In genomic region chr9:106592158-106592557, GRCm38 (mm10) we compare ENCODE assay signal across 27 mouse cellular contexts. TPM values are rescaled to one million over a fixed set of nuclear protein-coding genes. Genes with fewer than 3 reads are reported as not detected.
"Had no signal": no experiment of that assay in that cellular context is flagged by ENCODE, and none has a peak within 500 bp of the region (broad histone marks: within the 10 kb centered on the region; RNA-seq: fewer than 3 reads in every experiment).

No protein-coding gene starts in this region.

- H3K27me3 ChIP-seq: midbrain, embryonic 12.5 days; neural tube, embryonic 13.5 days; neural tube, embryonic 15.5 days had no signal

- H3K4me3 ChIP-seq: midbrain, embryonic 10.5 days; midbrain, embryonic 12.5 days; myocyte; neural tube, embryonic 13.5 days; neural tube, embryonic 15.5 days had no signal

- DNase-seq: lung, adult 18-20 months; lung, embryonic 14.5 days; lung, postnatal 10 days; lung, postnatal 4 days; midbrain, embryonic 14.5 days; retina, postnatal 1 day; right cerebral cortex, adult 18-20 months; right cerebral cortex, postnatal 25 days; right cerebral cortex, postnatal 4 days; spleen, adult 18-20 months; thymus, adult 2 months; thymus, postnatal 25 days; thymus, postnatal 4 days had no signal

- H3K9ac ChIP-seq: lung, embryonic 14.5 days; midbrain, embryonic 12.5 days; neural tube, embryonic 13.5 days; neural tube, embryonic 15.5 days had no signal

- H3K4me2 ChIP-seq: lung, embryonic 14.5 days; midbrain, embryonic 12.5 days; neural tube, embryonic 13.5 days; neural tube, embryonic 15.5 days had no signal

- H3K9me3 ChIP-seq: midbrain, embryonic 10.5 days; midbrain, embryonic 12.5 days; neural tube, embryonic 13.5 days; neural tube, embryonic 15.5 days had no signal

- ATAC-seq: midbrain, embryonic 16.5 days had no signal

- H3K4me1 ChIP-seq: midbrain, embryonic 10.5 days; midbrain, embryonic 12.5 days had no signal

- H3K27ac ChIP-seq: midbrain, embryonic 10.5 days; midbrain, embryonic 12.5 days; neural tube, embryonic 13.5 days; neural tube, embryonic 15.5 days had no signal

- H3K36me3 ChIP-seq: midbrain, embryonic 10.5 days; midbrain, embryonic 12.5 days; neural tube, embryonic 13.5 days; neural tube, embryonic 15.5 days had no signal

RNA-seq across cellular contexts. Expression of gene Iqcf4, which starts 21.4 kb away (rescaled TPM):
- total RNA-seq: megakaryocyte, adult 5-6 weeks; megakaryocyte-erythroid progenitor cell, adult 5-6 weeks had no signal
- polyA plus RNA-seq: lung, embryonic 14.5 days; lung, embryonic 16.5 days; midbrain, embryonic 10.5 days; midbrain, embryonic 12.5 days; midbrain, embryonic 14.5 days; midbrain, embryonic 16.5 days; myocyte; neural tube, embryonic 11.5 days; neural tube, embryonic 13.5 days; neural tube, embryonic 15.5 days; small intestine, adult 2 months; stomach, embryonic 14.5 days; stomach, embryonic 16.5 days; thymus, adult 2 months; urinary bladder, adult 2 months had no signal

RNA-seq across cellular contexts. Expression of gene Iqcf3, which starts 30.7 kb away (rescaled TPM):
- total RNA-seq: megakaryocyte, adult 5-6 weeks; megakaryocyte-erythroid progenitor cell, adult 5-6 weeks had no signal
- polyA plus RNA-seq: lung, embryonic 14.5 days; lung, embryonic 16.5 days; midbrain, embryonic 10.5 days; midbrain, embryonic 12.5 days; midbrain, embryonic 14.5 days; midbrain, embryonic 16.5 days; myocyte; neural tube, embryonic 11.5 days; neural tube, embryonic 13.5 days; neural tube, embryonic 15.5 days; small intestine, adult 2 months; stomach, embryonic 14.5 days; stomach, embryonic 16.5 days; urinary bladder, adult 2 months had no signal

RNA-seq across cellular contexts. Expression of gene Iqcf6, which starts 34.2 kb away (rescaled TPM):
- total RNA-seq: megakaryocyte, adult 5-6 weeks; megakaryocyte-erythroid progenitor cell, adult 5-6 weeks had no signal
- polyA plus RNA-seq: lung, embryonic 14.5 days; lung, embryonic 16.5 days; midbrain, embryonic 10.5 days; midbrain, embryonic 12.5 days; midbrain, embryonic 14.5 days; midbrain, embryonic 16.5 days; myocyte; neural tube, embryonic 11.5 days; neural tube, embryonic 13.5 days; neural tube, embryonic 15.5 days; small intestine, adult 2 months; stomach, embryonic 14.5 days; stomach, embryonic 16.5 days; thymus, adult 2 months; urinary bladder, adult 2 months had no signal
